Mouse (Mus musculus) midbrain, embryonic 12.5 days (tissue): ENCODE results near the gene Ache. TPM values are rescaled to one million over a fixed set of nuclear protein-coding genes. Genes with fewer than 3 reads are reported as not detected.
"Not testable (repeated sequence)": the region's sequence is repeated elsewhere in the genome, so short reads cannot be mapped to it uniquely, and the experiment has no call there.

Source experiments
- ATAC-seq: fragments of 200-750 bp; cut with Nextera tagmentation; 2 replicates; pipeline ENCODE4 v1.8.0; 2017; ENCODE audit warnings: low read depth, moderate TSS enrichment, moderate library complexity; ENCODE audit not compliant: low FRiP score
- H3K27ac ChIP-seq: fragments of 300-500 bp; sonication (generic); replicated peaks from 2 replicates; pipeline ENCODE4 v1.5.1; 2016; ENCODE audit warnings: mild to moderate bottlenecking
- H3K27me3 ChIP-seq: fragments of 300-500 bp; sonication (generic); 2 replicates; pipeline ENCODE4 v1.6.1; 2016; ENCODE audit warnings: mild to moderate bottlenecking
- H3K36me3 ChIP-seq: fragments of 300-500 bp; sonication (generic); 2 replicates; pipeline ENCODE4 v1.6.1; 2016
- H3K4me1 ChIP-seq: fragments of 300-500 bp; sonication (generic); 2 replicates; pipeline ENCODE4 v1.6.1; 2016
- H3K4me2 ChIP-seq: fragments of 300-500 bp; sonication (generic); replicated peaks from 2 replicates; pipeline ENCODE4 v1.6.1; 2016; ENCODE audit warnings: mild to moderate bottlenecking, moderate library complexity
- H3K4me3 ChIP-seq: fragments of 300-500 bp; sonication (generic); 2 replicates; pipeline ENCODE4 v1.5.1; 2016; ENCODE audit warnings: mild to moderate bottlenecking
- H3K9ac ChIP-seq: fragments of 300-500 bp; sonication (generic); replicated peaks from 2 replicates; pipeline ENCODE4 v1.6.1; 2016; ENCODE audit warnings: mild to moderate bottlenecking, moderate library complexity
- H3K9me3 ChIP-seq: fragments of 300-500 bp; sonication (generic); 2 replicates; pipeline ENCODE4 v1.6.1; 2016; ENCODE audit warnings: mild to moderate bottlenecking
- WGBS: fragments of 180-500 bp; shearing (Covaris S2); methylation state at CpG from one replicate; pipeline ENCODE4 v1.1.7; 2016; 5-methylcytosine and 5-hydroxymethylcytosine counted together
- polyA plus RNA-seq: library from polyadenylated mRNA; unstranded; fragments of >200 nt; fragmentation: Nextera tagmentation; extraction: Ambion mirVana; gene quantifications from 2 replicates; pipeline ENCODE4 v1.2.1, GENCODE M21; 2016

The Ache gene
- 5.0 and 5.3 TPM in 2 replicates for polyA plus RNA-seq

DNA sequence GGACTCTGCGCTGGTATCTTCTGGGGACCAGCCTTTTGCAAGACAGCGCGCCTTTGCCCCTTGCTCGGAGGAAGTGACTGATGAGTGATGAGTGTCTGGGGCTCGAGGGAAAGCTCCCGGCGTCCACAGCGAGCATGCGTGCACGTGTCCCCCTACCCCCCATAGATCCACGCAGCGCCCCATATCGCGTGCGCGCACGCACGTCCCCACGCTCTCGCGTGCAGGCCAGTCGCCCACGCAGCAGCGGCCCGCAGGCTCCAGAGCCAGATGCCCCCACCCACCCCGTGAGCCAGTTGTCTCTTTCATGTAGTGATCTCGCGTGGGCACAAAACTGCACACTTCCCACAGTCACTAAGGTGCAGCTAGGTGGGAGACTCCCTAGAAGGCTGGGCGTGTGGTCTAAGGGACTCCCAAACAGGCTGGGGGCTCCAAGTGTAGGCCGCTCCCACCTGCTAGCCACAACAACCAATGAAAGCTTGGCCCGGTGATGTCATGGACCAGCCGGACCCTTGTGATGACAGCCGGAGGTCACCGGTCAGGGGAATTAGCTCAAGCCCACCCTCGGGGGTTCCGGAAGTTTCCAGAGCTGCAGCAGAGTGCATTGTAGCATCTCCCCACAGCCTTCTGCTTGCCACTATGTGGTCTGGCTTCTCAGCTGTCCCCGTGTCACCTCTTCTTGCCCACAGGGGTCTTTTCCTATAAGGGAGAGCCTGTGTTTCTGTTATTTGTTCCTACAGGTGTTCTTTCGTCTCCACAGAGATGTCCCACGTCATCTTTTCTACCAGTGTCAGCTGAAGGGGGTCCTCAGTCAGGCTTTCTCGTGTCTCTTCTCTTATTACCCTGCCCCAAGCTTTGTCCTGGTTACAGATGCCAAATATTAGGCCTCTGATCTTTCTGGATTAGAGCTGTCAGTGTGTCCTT, at the start of gene Ache:
TSS of gene Ache (plus strand) at position 488 of the 921 bp plus-strand sequence.
- WGBS = 0% methylated on average over 40 of the region's 40 CpGs
- H3K27me3 ChIP-seq = peaks cover 55% of the 10 kb centered on the region
- no peaks in the 10 kb centered on the region for H3K36me3 ChIP-seq
- H3K4me2 ChIP-seq = peak within 1 kb of the TSS; percentile 95
- ATAC-seq = peak; percentile 47
- H3K27ac ChIP-seq = peak within 1 kb of the TSS; percentile 52; the same call in 1 of the 2 replicates
- H3K4me1 ChIP-seq = peaks cover 36% of the 10 kb centered on the region
- peak within 1 kb of the TSS; percentile 49 for H3K4me3 ChIP-seq
- H3K9ac ChIP-seq = peak within 1 kb of the TSS; percentile 59
- no peaks in the 10 kb centered on the region for H3K9me3 ChIP-seq

DNA sequence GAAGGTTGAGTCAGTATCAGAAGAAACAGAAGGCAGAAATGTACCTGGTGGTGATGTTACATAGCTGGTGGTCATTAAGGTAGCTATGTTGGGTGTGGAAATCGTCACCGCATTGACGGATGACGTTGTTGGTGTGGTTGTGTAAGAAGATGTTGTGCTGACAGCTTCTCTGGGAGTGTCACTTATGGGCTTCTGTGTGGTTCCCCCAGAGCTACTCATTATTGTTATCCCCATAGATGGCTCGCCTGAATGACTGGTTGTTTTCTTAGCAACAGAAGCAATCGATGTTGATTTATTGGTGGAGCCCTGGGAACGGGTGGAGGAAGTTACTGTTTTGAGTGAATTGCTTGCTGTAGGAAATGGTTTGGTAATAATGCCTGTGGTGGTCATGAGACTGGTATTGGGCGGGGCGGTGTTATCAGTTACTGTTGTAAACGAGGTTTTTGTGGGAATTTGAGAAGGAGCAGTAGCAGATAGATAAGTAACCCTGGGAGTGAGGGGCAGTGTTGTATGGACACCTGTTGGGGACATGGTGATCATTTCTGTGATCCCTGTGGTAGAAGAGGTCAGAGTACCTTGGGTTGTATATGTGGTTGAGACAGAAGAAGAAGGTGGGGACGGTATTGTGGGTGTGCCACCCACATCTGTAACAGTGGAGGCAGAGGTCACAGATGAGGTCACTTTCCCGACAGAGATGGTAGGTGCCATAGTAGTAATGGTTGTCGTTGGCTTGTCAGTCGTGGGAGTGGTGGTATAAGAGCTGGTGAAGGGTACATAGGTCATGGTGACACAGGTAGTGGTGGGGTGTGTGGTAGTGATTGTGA, 23.2 kb upstream of the Ache start:
- H3K27me3 ChIP-seq = no peaks in the 10 kb centered on the region
- WGBS = 90% methylated on average over 14 of the region's 14 CpGs
- H3K4me1 ChIP-seq = peaks cover 8% of the 10 kb centered on the region
- H3K27ac ChIP-seq = no peak overlapping the region
- no peak for ATAC-seq
- no peaks in the 10 kb centered on the region for H3K36me3 ChIP-seq
- no peak overlapping the region for H3K4me2 ChIP-seq
- H3K9ac ChIP-seq = no peak overlapping the region
- no peaks in the 10 kb centered on the region for H3K9me3 ChIP-seq
- no peak overlapping the region for H3K4me3 ChIP-seq

GRCm38 (mm10) chr5:137264787-137265186, 22.5 kb upstream of the Ache start:
- no peak overlapping the region for H3K27ac ChIP-seq
- H3K4me1 ChIP-seq = peaks cover 8% of the 10 kb centered on the region
- whole genome bisulfite sequencing = 91% methylated on average over 11 of the region's 11 CpGs
- H3K36me3 ChIP-seq = no peaks in the 10 kb centered on the region
- no peaks in the 10 kb centered on the region for H3K9me3 ChIP-seq
- no peak for ATAC-seq
- no peak overlapping the region for H3K4me3 ChIP-seq
- H3K9ac ChIP-seq = no peak overlapping the region
- no peaks in the 10 kb centered on the region for H3K27me3 ChIP-seq
- H3K4me2 ChIP-seq = no peak overlapping the region

GRCm38 (mm10) chr5:137268131-137268910, 19.0 kb upstream of the Ache start:
- ATAC-seq = no peak
- 40% methylated on average over 14 of the region's 18 CpGs for WGBS
- Histone ChIP-seq H3K9me3 (no peaks in the 10 kb centered on the region), H3K9ac (no peak overlapping the region), H3K4me3 (no peak overlapping the region), H3K36me3 (no peaks in the 10 kb centered on the region), H3K27ac (no peak overlapping the region), H3K4me2 (peak overlapping the region; percentile 26), H3K27me3 (no peaks in the 10 kb centered on the region), H3K4me1 (peaks cover 8% of the 10 kb centered on the region)

DNA sequence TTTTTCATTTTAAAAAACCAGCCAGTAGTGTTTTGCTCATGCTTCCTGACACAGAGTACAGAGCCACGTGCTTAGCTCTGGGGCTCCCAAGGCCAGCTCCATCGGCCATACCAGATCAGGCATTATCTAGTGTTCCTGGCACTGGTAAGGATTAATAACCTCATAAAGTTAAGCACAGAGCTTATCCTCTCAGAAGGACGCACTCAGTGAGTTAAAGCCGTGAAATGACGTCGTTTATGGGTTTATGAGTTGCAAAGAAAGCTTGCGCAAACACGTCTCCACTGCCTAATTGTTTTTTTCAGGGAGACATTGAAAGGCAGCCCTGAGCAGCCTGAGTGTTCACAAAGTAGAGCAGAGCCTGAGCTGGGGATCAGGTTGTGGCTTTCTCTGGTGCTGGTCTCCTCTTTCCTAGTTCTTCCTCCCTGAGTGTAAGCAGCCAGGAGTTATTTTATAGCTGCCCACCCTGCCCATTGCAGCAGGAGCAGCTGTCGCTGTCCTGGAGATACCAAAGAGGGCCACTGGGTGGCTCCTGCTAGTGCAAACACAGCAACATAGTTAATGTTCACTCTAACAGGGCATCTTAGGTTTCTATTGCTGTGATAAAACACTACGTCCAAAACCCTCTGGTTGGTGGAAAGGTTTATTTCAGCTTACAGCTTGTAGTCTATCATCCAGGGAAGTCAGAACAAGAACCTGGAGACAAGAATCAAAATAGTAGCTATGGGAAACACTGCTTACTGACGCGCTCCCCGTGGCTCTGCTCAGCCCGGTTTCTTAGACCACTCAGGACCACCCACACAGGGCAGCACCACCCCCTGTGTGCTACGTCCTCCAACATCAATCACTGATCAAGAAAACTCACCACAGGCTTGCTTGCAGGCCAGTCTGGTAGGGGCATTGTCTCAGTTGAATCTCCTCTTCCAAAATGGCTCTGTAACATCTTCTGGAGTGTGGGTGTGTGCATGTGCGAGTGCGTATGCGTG, 9.7 kb upstream of the Ache start:
- no peak for ATAC-seq
- H3K27me3 ChIP-seq = no peaks in the 10 kb centered on the region
- H3K9ac ChIP-seq = no peak overlapping the region
- 57% methylated on average over 18 of the region's 18 CpGs for WGBS
- no peaks in the 10 kb centered on the region for H3K36me3 ChIP-seq
- H3K4me3 ChIP-seq = no peak overlapping the region
- H3K4me2 ChIP-seq = no peak overlapping the region
- no peaks in the 10 kb centered on the region for H3K9me3 ChIP-seq
- no peak overlapping the region for H3K27ac ChIP-seq
- no peaks in the 10 kb centered on the region for H3K4me1 ChIP-seq

- H3K4me2 ChIP-seq, H3K9ac ChIP-seq, H3K9me3 ChIP-seq, H3K36me3 ChIP-seq, ATAC-seq, H3K27ac ChIP-seq, H3K4me3 ChIP-seq: not testable (repeated sequence)
- H3K27me3 ChIP-seq = peaks cover 26% of the 10 kb centered on the region
- peaks cover 32% of the 10 kb centered on the region for H3K4me1 ChIP-seq
- 86% methylated on average over 5 of the region's 6 CpGs for WGBS
Measured at GRCm38 (mm10) chr5:137284411-137284810, 2.9 kb upstream of the Ache start.

DNA sequence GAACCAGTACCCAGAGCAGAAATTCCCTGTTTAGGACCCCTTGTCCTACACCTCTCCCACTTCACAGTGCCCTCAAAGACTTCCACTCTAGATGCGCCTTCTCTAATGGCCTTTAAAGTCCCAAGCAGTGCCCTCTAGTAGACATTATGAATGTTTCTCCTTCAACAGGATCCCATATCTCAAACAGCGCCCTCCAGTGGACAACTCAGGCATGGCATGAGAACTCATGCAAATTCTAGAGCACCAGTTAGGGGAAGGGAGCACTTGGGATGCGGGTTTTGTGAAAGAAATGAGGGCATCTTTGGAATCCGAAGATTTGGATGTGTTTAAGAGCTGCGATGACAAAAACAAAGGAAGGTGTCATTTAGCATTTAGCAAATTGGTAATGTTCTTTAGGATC, 2.3 kb upstream of the Ache start:
- Histone ChIP-seq H3K4me2 (no peak overlapping the region), H3K9me3 (no peaks in the 10 kb centered on the region), H3K27me3 (peaks cover 32% of the 10 kb centered on the region), H3K27ac (no peak overlapping the region), H3K9ac (no peak overlapping the region), H3K36me3 (no peaks in the 10 kb centered on the region), H3K4me3 (no peak overlapping the region), H3K4me1 (peaks cover 34% of the 10 kb centered on the region)
- 64% methylated on average over 5 of the region's 5 CpGs for WGBS
- no peak for ATAC-seq

DNA sequence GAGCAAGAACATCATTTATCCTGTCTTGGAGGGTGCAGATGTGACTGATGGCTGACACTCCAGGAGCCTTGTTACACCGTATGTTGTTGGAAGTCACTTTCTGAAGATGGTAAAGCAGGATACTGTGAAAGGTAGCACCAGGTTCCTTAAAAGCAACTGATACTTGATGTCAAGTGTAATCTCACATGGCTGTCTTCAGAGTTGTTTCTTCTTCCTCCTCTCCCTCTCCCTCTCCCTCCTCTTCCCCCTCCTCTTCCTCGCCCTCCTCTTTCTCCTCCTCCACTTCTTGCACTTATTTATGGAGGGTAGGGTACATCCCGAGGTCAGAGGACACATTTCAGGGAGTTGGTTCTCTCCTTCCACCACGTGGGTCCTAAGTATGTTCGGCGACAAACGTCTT, 1.3 kb upstream of the Ache start:
- Histone ChIP-seq H3K9me3 (no peaks in the 10 kb centered on the region), H3K4me1 (peaks cover 36% of the 10 kb centered on the region), H3K36me3 (no peaks in the 10 kb centered on the region), H3K9ac (no peak overlapping the region), H3K4me2 (no peak overlapping the region), H3K27me3 (peaks cover 42% of the 10 kb centered on the region), H3K4me3 (no peak overlapping the region), H3K27ac (no peak overlapping the region)
- no peak for ATAC-seq
- WGBS = 60% methylated on average over 7 of the region's 7 CpGs

DNA sequence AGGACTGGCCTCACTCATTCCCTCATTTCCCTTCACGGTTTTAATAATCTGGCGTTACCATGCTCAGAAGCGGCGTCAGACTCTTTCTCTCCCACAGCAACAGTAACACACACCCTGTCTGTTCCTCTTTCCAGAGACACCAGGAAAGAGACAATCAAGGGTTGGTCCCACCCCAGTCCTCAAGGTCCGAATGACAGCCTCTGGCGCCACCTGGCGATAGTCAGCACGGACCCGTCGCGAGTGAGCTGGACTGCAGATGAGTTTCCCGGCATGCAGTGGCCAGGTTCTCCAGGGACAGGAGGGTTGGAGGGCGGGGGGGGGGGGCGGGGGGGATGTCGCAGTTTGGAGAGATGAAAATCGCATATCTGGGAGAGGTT, 676 bp upstream of the Ache start:
- H3K4me2 ChIP-seq = peak overlapping the region; percentile 95
- no peaks in the 10 kb centered on the region for H3K36me3 ChIP-seq
- peak overlapping the region; percentile 49 for H3K4me3 ChIP-seq
- 1% methylated on average over 14 of the region's 16 CpGs for WGBS
- H3K27me3 ChIP-seq = peaks cover 48% of the 10 kb centered on the region
- no peaks in the 10 kb centered on the region for H3K9me3 ChIP-seq
- peak; percentile 77 for ATAC-seq
- H3K9ac ChIP-seq = peak overlapping the region; percentile 59
- H3K27ac ChIP-seq = 0 out of 2 replicates have a peak overlapping the region, but pooled peaks have one; percentile 52
- peaks cover 36% of the 10 kb centered on the region for H3K4me1 ChIP-seq

- Histone ChIP-seq H3K9me3 (no peaks in the 10 kb centered on the region), H3K4me1 (peaks cover 40% of the 10 kb centered on the region), H3K27ac (peak overlapping the region; percentile 42; the same call in 1 of the 2 replicates), H3K27me3 (peaks cover 61% of the 10 kb centered on the region), H3K9ac (peak overlapping the region; percentile 59), H3K4me2 (peak overlapping the region; percentile 95), H3K36me3 (no peaks in the 10 kb centered on the region), H3K4me3 (peak overlapping the region; percentile 49)
- no peak for ATAC-seq
- under 1% methylated on average over 61 of the region's 65 CpGs for WGBS
Measured at GRCm38 (mm10) chr5:137287953-137288743, 829 bp downstream of the Ache start.
